Mouse (Mus musculus) ovary, postnatal 14 days (tissue): ENCODE measurements around the gene Pola1.
"Not testable (repeated sequence)": the region's sequence is repeated elsewhere in the genome, so short reads cannot be mapped to it uniquely, and the experiment has no call there.

Experiments
- DNase-seq: peaks from one replicate; pipeline ENCODE4 v3.0.0; 2022; ENCODE audit warnings: low spot score

Pola1 gene

DNA sequence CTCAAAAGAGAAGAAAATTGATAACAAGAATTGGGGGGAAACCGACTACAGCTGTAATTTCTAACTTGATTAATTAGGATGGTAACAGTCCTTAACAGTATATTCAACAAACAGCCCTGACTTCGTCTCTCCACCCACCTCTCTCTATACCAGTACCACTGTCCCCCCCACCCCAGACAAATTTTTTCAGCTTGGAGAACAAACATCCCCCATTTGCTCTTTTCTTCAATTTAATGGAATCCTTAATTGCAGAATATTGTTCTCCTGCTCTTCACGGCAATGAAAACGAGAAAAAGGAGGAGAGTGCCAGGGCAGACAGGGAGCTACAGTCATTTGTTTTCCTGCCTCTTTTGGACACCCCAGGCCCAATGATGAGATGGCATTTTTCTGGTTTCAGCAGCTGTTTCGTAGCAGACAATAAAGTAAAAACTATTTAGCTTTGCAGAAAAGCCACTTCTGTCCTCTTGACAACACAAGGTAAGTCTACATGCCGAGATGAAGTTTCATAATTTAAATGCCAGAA, 202.2 kb downstream of the Pola1 start:
- no peak for DNase-seq

DNA sequence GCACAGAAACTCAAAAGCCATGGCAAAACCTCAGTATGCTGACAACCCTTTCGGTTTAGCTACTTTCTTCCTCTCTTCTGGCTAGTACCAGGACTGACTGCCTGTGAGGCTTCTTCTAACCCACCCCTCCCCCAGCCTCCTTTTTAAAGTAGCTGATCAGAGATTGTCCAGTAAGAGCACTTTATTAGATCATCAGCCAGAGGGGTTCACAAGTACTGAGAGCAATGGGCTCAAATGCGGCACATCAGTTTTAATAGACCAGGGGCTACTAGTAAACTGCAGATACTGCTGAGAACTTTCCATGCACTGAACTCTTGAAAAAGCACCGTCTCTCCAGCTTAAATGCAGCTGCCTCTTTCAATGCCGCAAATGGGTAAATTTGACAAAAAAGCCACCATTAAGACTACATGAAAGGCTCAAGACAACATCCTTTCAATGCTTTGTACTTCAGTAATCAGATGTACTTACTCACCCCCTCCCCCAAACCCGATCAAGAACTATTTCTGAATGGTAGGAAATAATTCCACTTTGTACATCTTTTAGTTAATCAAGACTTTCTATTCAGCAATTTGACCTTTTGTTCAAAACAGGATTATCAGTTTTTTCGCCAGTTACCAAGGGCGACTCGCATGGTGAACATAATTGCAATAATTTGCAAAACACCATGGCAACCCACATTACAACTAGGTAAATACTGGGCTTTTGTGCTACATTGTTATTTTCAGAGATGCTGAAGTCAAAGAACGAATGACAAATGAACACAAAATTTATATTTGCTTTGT, 202.8 kb downstream of the Pola1 start:
- no peak for DNase-seq

DNA sequence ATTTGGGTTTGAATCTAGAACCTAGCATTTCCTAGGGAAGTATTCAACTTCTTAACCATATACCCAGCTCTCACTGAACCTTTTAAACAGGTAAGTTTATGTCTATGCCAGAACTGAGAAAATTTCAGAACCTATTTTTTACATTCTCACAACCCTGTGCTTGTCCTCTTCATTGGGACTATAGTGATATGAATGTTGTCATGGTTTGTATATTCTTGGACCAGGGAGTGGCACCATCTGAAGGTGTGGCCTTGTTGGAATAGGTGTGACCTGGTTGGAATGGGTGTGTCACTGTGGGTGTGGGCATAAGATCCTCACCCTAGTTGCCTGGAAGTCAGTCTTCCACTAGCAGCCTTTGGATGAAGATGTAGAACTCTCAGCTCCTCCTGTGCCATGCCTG, 231.1 kb downstream of the Pola1 start:
- DNase-seq: not testable (repeated sequence)

DNA sequence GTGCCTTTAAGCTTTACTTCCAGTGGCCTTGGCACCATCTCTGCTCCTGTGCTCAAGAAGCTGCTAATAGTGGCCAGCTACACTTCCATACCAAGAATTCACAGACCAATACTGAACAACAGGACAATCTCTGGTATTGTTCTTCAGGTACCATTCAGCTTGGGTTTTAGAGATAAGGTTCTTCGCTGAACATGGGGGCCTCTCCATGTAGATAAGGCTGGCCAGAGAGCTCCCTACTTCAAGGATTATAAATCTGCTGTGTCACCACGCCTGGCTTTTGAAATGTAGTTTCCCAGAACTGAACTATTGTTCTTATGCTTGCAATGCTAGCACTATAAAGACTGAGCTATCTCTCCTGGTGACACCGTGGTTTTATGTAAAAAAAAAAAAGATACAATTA, 234.9 kb downstream of the Pola1 start:
- no peak for DNase-seq

DNA sequence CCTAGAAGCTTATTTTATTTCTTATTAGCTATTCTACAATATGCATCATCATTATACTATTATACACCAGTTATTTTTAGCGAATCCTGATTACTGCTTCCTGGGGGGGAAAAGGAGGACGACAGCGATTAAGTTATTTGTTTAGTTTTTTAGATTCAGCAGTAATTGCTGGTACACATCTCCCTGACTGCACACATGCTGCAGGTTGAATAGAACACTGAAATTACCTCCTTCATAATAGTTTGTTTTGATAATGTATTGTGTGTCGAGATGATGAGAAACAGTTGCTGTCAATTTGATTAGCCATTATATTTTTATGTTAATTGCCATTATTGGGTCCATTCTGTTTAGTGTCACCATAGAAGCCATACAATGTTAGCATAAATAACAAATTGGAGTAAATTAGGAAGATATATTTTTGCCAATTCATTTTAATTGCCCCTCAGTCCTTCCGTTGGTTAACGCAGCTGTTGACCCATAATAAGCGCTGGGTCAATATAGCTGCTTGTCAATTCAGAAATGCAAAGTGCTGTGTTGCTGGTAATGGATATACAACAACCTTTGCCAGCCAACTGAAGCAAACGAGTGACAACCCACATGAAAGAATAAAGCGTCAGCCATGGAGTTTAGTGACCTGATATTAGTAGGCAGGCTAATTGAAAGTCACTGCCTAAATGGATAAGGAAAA, 254.5 kb downstream of the Pola1 start:
- no peak for DNase-seq

DNA sequence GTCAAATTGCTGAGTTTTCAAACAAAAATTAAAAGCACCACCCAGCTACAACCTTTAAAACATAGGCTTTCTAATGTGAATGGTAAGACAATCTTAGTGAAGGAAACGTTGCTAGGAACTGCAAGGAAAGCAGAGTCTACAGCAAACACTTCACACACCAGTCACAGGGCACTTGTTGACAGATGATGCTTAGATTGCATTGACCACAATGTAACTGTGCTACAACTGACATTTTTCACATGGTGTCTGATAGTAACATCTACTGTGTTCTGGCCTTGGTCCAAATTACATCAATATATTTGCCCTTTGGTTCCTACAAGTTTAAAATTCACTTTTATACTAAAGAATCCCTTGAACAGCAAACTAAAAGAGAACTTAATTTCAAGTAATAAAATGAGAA, 258.5 kb downstream of the Pola1 start:
- DNase-seq: no peak

DNA sequence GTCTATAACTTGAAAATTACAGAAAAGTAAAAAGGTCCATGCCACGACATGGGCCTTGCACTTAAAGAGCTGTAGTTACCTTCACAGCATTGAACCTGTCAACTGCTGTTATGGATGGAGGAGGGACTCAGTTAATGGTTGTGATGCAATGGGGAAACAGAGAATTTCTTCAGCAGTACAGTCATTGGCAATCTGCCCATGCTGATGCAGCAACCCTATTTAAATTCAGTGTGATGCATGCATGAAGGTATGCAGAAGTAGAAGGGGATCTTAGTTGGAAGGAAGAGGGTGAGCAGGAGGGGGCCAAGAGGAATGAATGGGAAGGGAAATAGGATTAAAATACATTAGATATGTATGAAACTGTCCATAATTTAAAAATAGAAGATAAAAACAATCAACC, 262.2 kb downstream of the Pola1 start:
- DNase-seq: no peak

DNA sequence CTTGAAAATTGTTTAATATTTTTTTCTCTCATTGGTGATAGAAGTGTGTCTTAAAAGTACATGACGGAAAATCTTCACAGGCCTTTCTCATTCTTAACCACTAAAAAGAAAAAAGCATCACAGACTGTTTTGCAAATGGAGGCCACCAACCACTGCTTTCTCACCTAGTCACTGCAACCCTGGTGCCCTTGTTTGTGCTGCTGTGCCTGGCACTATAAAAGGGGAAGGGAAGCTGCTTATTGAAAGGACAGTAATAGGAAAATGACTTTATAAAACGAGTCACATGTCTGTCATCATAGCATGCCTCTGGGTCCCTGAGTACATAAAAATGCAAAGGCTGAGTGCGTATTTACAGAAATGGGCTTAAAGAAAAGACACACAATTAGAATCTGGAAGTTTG, 263.7 kb downstream of the Pola1 start:
- no peak for DNase-seq

DNA sequence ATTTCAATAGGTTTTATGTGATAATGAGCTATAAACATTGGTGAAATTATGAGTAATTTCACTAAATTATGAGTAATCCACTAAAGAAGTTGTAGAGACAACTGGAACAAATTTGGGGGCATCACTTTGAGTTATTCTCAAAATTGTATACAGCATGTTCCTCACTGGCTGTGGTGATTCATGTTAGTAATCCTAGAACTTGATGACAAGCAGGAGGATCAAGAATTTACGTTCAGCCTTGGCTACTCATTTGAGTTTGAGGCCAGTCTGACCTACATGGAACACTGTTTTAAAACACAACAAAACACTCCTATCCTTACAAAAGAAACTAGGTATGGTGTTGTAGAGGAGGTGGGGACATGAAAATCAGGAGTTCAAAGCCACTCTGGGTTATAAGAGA, 310.6 kb downstream of the Pola1 start:
- no peak for DNase-seq

DNA sequence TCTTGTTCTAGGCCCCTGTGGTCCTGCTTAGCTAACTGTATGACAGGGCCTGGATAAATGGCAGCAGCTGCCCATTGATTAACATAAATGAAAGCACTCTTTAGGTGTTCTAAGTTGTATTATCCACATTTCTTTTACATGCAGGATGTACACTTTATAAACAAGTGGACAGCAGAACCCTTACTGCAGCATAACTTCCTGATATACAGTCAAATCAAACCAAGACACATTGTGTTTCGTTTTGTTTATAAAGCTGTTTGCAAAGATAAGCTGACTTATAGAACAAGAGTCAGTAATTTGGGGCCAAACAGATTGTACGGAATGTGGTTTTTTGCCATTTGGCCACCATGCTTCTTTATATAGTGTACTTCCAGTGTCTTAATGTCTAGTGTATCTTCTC, 312.0 kb downstream of the Pola1 start:
- no peak for DNase-seq

DNA sequence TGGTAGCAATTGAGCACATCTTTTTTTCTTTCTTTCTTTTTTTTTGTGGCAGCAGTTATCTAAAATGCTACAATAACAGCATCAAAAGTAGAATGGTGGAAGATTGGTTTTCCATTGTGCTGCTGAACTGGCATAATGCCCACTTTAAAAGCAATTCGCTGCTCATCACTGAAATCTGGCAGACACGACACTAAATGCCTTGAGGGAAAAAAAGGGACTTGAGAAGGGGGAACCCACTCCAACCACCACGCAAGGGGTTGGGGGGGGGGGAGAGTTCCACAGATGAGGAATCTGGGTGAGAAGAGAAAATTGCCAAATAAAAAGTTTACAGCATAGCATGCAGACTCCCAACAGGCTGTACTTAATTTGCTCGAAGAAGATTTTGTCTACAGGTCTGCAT, 314.4 kb downstream of the Pola1 start:
- no peak for DNase-seq

DNA sequence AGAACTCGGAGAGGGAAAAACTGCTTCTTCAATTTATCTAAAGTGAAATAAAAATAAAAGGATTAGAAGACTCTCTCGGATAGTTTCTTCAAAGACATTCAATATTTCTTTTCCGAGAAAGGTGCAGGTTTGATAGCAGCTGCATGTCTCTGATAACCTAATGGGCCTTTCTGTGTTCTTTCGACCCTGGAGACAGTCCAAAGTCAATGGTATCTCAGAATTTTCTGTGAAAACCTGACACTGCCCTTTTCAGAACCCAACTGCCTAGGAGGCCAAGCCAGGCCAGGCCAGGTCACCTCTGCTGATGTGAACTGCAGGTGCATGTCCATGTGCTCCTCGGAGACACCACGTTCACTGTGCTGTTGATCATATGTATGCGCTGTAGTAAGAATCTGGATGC, 326.2 kb downstream of the Pola1 start:
- DNase-seq: no peak

DNA sequence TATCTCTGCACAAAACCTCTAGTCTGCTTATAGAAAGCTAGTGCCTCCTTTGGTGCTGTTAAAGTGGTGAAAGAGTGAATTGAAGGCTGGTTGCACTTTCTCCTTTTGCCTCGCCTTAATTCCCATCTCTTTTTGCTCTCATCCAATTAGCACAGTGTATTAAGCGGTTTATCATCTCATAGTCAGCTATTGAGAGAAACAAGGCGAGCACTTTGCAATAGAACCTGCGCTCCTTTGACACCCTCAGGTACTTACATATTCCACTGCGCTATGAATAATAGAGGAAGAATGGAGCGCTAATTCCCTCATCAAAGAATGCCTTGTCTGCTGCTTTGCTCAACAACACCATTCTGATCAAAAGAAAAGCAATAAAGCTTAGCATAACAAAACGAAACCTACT, 330.2 kb downstream of the Pola1 start:
- no peak for DNase-seq

DNA sequence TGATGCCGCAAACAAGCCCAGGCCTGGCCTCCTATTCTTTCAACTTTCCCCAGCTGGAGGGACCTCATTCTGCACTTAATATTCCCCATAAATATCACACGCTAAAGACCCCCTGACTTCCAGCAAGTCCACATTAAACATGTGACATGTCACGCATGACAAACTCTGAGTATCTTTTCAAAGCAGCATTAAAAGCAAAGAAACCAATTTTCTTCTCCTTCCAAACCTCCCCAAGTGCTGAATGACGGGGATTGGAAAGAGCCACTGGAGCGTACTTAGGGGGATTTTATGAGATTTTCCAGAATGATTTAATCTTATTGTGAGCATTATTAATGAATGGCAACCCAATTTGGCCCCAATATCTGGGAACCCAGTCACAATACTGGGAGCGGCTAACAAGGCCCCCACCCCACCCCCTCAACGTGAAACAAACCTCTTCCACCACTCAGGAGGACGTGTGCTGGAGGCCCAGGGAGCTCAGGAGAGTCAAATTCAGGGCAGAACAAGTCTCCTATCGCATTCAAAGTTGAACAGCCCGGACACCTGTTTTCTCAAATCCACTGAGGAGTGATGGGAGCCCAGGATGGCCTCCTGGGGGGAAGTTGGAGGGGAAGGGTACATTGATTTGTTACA, 331.7 kb downstream of the Pola1 start:
- DNase-seq: no peak

DNA sequence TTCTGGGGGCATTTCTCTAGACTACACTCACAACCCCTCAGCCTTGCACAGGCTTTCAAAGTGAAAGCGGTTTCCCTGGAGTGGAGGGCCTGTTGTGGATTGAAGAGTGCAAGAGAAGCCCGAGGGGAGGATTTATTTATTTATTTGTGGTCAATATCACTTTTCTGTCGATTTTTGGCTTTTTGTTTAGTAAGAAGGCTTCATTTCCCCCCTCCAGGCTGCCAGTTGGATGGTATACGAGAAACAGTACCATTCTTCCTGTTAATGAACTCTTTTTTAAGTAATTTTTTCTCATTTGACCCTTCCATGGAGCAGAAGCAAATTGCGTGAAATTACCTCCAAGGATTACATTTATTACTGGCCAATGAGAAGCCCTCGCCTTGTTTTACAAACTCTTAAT, 332.2 kb downstream of the Pola1 start:
- DNase-seq: no peak

DNA sequence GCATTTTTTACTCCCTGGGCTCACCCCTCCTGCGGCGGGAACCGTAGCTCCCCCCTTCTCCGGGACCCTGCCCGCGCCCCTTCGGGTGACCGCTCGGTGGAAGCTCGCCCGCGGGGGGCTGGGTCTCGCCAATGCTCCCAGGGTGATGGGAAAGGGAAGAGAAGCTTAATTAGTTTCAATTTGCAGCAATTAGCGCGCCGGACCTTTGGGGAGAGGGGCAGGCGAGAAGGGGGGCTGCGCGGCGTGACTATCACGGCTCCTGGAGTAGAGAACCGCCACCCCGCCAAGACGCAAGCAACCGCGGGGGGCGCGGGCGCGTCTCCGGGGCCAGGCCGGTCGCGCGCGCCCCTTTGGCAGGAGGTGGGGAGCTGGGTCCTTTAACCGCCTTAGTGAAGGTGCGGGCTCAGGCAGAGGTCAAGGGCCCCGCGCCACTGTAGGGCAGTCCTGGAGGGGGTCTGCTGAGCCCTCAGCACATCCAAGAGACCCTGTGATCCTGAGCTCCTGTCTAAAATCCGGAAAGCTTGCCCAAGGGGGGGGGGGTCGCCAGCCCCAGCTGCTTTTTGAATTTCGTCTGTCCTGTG, 332.8 kb downstream of the Pola1 start:
- no peak for DNase-seq

DNA sequence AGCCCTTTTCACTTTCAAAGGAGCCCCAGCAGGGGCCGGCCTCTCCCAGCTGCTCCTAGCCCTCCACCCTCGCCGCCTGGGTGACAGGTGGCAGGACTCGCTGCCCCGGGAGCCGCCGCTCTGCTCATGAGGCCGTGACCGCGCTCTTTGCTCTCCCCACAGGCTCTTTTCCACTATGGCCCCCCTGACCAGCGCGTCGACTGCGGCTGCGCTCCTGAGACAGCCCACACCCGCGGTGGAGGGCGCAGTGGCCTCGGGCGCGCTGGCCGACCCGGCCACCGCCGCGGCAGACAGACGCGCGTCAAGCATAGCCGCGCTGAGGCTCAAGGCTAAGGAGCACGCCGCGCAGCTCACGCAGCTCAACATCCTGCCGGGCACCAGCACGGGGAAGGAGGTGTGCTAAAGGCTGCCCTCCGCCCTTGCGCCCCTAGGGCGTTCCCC, 334.9 kb downstream of the Pola1 start:
- no peak for DNase-seq

DNA sequence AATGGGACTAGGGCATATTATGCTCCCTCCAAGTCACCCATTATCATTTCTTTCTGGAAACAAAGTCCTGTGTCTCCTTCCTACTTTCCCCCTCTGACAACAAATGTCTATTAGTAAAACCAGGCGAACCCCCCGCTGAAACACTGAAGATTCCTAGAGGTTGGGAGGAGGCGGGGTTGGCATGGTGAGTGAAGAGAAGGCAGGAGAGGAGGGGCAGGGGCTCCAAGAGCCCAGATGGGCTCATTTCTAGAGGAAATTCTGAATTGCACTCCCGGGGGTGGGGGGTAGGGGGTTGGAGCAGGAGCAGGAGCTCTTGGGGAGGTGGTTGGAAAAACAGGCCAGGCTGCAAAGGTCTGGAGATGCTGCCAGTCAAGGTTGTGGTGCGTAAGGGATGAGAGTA, 336.1 kb downstream of the Pola1 start:
- DNase-seq: no peak

DNA sequence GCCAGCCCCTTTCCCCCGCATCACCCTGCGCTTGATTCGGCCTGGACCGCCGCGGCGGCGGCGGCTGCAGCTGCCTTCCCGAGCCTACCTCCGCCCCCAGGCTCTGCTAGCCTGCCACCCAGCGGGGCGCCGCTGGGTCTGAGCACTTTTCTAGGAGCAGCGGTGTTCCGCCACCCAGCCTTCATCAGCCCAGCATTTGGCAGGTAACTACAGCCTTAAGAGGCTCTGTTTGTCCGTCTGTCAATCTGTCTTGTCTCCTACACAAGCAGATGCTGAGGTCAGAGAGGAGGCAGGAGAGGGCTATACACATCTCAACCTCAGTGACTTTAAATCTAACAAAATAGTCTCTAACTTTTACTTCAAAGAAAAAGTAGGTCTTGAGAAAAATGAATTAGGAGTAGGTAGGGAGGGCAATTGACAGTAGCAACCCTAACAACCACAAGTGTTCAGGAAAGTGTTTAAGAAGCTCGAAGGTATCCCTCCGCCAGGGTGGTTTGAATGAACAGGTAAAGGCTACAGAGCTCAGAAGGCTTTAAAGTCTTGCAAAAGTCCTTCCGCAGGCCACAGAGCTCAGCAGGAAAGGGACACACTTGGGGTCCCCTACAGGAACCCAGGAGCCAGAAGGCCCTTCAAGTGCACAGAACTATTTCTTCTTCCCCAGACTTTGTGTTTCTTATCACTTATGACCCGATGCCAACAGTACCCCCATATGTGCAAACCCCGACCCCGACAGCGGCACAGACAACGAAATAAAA, 337.0 kb downstream of the Pola1 start:
- DNase-seq: no peak

DNA sequence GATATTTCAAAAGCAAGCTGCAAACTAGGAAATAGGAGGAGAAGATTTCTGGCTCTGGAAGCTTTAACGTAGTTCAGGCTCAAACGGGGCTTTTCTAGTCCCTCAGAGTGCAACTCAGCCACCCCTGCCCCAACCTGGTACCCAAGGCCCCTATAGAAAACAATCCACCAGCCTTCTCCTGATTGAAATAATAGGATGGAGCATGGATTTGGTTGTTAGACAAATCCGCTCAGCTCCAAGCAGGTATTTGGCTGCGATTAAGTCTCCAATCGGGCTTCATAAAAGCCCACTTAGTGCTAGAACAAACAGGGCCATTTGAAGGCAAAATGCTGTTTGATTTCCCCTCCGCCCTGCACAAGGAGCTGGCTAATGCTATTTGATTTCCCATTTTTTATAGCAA, 339.9 kb downstream of the Pola1 start:
- DNase-seq: no peak

DNA sequence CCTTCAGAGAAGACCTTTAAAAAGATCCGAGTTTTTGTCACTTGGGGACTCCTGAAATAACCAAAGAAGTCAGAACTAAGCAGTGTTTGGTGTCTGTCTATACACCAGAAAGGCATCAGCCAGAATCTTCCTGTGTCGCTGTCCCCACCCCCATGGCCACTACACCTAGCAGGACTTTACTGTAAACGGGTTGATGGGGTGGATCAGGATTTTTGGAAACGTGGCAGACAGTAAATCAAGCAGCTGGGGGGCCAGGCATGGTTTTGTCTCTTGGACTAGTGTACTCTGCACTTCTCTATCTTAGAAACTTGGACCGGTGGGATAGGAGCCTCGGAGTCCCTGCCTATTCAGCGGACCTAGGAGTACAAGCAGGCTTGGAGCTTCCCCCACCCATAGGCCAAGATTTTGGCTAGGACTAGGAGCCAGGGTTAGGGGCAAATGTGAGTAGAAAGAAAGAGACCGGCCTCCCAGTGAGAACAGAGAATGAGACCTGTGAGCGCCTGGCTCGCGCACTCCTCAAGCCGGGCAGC, 342.0 kb downstream of the Pola1 start:
- no peak for DNase-seq

DNA sequence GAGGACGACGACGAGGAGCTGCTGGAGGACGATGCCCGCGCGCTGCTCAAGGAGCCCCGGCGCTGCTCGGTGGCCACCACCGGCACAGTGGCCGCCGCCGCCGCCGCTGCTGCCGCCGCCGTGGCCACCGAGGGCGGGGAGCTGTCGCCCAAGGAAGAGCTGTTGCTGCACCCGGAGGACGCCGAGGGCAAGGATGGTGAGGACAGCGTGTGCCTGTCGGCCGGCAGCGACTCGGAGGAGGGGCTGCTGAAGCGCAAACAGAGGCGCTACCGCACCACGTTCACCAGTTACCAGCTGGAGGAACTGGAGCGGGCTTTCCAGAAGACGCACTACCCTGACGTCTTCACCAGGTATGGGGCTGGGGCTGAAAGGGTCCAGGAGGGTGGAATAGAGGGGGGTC, 342.9 kb downstream of the Pola1 start:
- DNase-seq: no peak
